Mouse (Mus musculus) MEL (cell line): ENCODE measurements at regions not wholly inside any gene's neighbourhood (a gene's known extent, or its start where the extent isn't known, plus 50 kb on each side); places are given as distances from the start of the nearest gene placed in this dataset.
A peak's percentile ranks its signal among the peaks of the same experiment; 100 is the strongest.

ENCODE experiments used
- DNase-seq: peaks from one replicate; pipeline ENCODE4 v3.0.0; 2011; ENCODE audit warnings: low read depth, low spot score
- H3K27ac ChIP-seq: 2 replicates; pipeline ENCODE4 v1.5.1; 2012; ENCODE audit warnings: low read depth, mild to moderate bottlenecking, control low read depth, low read length, moderate library complexity; ENCODE audit not compliant: control insufficient read depth
- H3K27me3 ChIP-seq, 2 experiments: fragments of 150-350 bp in 1 of 2; sonication (generic) in 1 of 2; 2 replicates each; pipeline ENCODE4 v1.6.1; 2012; ENCODE audit warnings: low read length in 2 of 2, mild to moderate bottlenecking in 2 of 2, improper control_type of control experiment in 1 of 2, moderate library complexity in 1 of 2; ENCODE audit not compliant: insufficient read depth in 2 of 2, control insufficient read depth in 1 of 2
- H3K36me3 ChIP-seq, 2 experiments: 2 replicates each; pipeline ENCODE4 v1.6.1; 2012 to 2014; ENCODE audit warnings: low read length in 2 of 2, improper control_type of control experiment in 1 of 2, inconsistent platforms in 1 of 2, mild to moderate bottlenecking in 1 of 2; ENCODE audit not compliant: insufficient read depth in 2 of 2, control insufficient read depth in 1 of 2
- H3K4me1 ChIP-seq, 2 experiments: fragments of 150-350 bp in 1 of 2; sonication (generic) in 1 of 2; 2 replicates each; pipeline ENCODE4 v1.6.1; 2012; ENCODE audit warnings: low read length in 2 of 2, improper control_type of control experiment in 1 of 2, mild to moderate bottlenecking in 1 of 2; ENCODE audit not compliant: insufficient read depth in 2 of 2, control insufficient read depth in 1 of 2
- H3K4me3 ChIP-seq, 2 experiments: fragments of 150-350 bp in 1 of 2; sonication (generic) in 1 of 2; 2 replicates each; pipeline ENCODE4 v1.5.1; 2012; ENCODE audit warnings: low read depth in 2 of 2, low read length in 2 of 2, mild to moderate bottlenecking in 2 of 2, moderate library complexity in 2 of 2, control low read depth in 1 of 2, improper control_type of control experiment in 1 of 2; ENCODE audit not compliant: control insufficient read depth in 1 of 2, insufficient read depth in 1 of 2
- H3K79me2 ChIP-seq: 2 replicates; pipeline ENCODE4 v1.6.1; 2012; ENCODE audit warnings: mild to moderate bottlenecking, low read length, moderate library complexity; ENCODE audit not compliant: control insufficient read depth, poor library complexity, insufficient read depth
- H3K9ac ChIP-seq: 2 replicates; pipeline ENCODE4 v1.6.1; 2012; ENCODE audit warnings: low read depth, mild to moderate bottlenecking, control low read depth, low read length, moderate library complexity; ENCODE audit not compliant: control insufficient read depth, poor library complexity, severe bottlenecking
- H3K9me3 ChIP-seq: fragments of 150-350 bp; sonication (generic); replicated peaks from 2 replicates; pipeline ENCODE4 v1.6.1; 2012; ENCODE audit warnings: mild to moderate bottlenecking, low read length, improper control_type of control experiment, moderate library complexity; ENCODE audit not compliant: insufficient read depth
- CHD1 ChIP-seq: IDR thresholded peaks from 2 replicates; pipeline ENCODE4 v1.6.1; 2012; ENCODE audit warnings: low read depth, mild to moderate bottlenecking, inconsistent platforms, low read length, improper control_type of control experiment
- CHD2 ChIP-seq: IDR thresholded peaks from 2 replicates; pipeline ENCODE4 v1.6.1; 2011; ENCODE audit warnings: low read length, improper control_type of control experiment
- CTCF ChIP-seq, 3 experiments: IDR thresholded peaks in 2 of 3; conservative IDR thresholded peaks in 1 of 3; 2 replicates each; pipeline ENCODE4 v1.5.1; 2011 to 2012; ENCODE audit warnings: low read length in 3 of 3, low read depth in 2 of 3, mild to moderate bottlenecking in 2 of 3, improper control_type of control experiment in 1 of 3, inconsistent platforms in 1 of 3, mixed read lengths in 1 of 3, moderate library complexity in 1 of 3; ENCODE audit not compliant: control insufficient read depth in 1 of 3, insufficient read depth in 1 of 3, poor library complexity in 1 of 3, severe bottlenecking in 1 of 3
- ELF1 ChIP-seq: IDR thresholded peaks from 2 replicates; pipeline ENCODE4 v1.6.1; 2014; ENCODE audit warnings: low read depth, mild to moderate bottlenecking, inconsistent platforms, low read length, improper control_type of control experiment, moderate library complexity
- EP300 ChIP-seq, 2 experiments: IDR thresholded peaks; 2 replicates each; pipeline ENCODE4 v1.6.1; 2011; ENCODE audit warnings: improper control_type of control experiment in 2 of 2, low read length in 2 of 2, low read depth in 1 of 2, mild to moderate bottlenecking in 1 of 2
- GABPA ChIP-seq: IDR thresholded peaks from 2 replicates; pipeline ENCODE4 v1.6.1; 2012; ENCODE audit warnings: low read depth, mild to moderate bottlenecking, inconsistent platforms, low read length, improper control_type of control experiment, moderate library complexity
- GATA1 ChIP-seq: IDR thresholded peaks from 2 replicates; pipeline ENCODE4 v1.6.1; 2011; ENCODE audit warnings: low read depth, low read length, improper control_type of control experiment
- HCFC1 ChIP-seq: IDR thresholded peaks from 2 replicates; pipeline ENCODE4 v1.6.1; 2012; ENCODE audit warnings: low read depth, mild to moderate bottlenecking, inconsistent platforms, low read length, improper control_type of control experiment, moderate library complexity
- JUND ChIP-seq: IDR thresholded peaks from 2 replicates; pipeline ENCODE4 v1.6.1; 2011; ENCODE audit warnings: low read depth, mild to moderate bottlenecking, improper control_type of control experiment, low read length
- KAT2A ChIP-seq: conservative IDR thresholded peaks from 2 replicates; pipeline ENCODE4 v1.6.1; 2012; ENCODE audit warnings: low read depth, low read length, improper control_type of control experiment, inconsistent platforms
- MAFK ChIP-seq: IDR thresholded peaks from 2 replicates; pipeline ENCODE4 v1.6.1; 2011; ENCODE audit warnings: low read depth, mild to moderate bottlenecking, low read length, improper control_type of control experiment, borderline replicate concordance
- MAX ChIP-seq: IDR thresholded peaks from 2 replicates; pipeline ENCODE4 v1.6.1; 2011; ENCODE audit warnings: low read length, improper control_type of control experiment
- MEF2A ChIP-seq: IDR thresholded peaks from 2 replicates; pipeline ENCODE4 v1.6.1; 2014; ENCODE audit warnings: low read depth, mild to moderate bottlenecking, inconsistent platforms, low read length, improper control_type of control experiment; ENCODE audit not compliant: poor library complexity, insufficient replicate concordance, severe bottlenecking; ENCODE audit errors: extremely low read depth
- MXI1 ChIP-seq: IDR thresholded peaks from 2 replicates; pipeline ENCODE4 v1.6.1; 2011; ENCODE audit warnings: mild to moderate bottlenecking, low read depth, low read length, improper control_type of control experiment
- MYB ChIP-seq: IDR thresholded peaks from 2 replicates; pipeline ENCODE4 v1.6.1; 2011; ENCODE audit warnings: mild to moderate bottlenecking, low read depth, low read length, improper control_type of control experiment
- MYC ChIP-seq: IDR thresholded peaks from 2 replicates; pipeline ENCODE4 v1.6.1; 2011; ENCODE audit warnings: low read depth, mild to moderate bottlenecking, low read length, improper control_type of control experiment, moderate library complexity
- NELFE ChIP-seq: IDR thresholded peaks from 2 replicates; pipeline ENCODE4 v1.6.1; 2011; ENCODE audit warnings: low read depth, low read length, improper control_type of control experiment
- POLR2AphosphoS2 ChIP-seq: IDR thresholded peaks from 2 replicates; pipeline ENCODE4 v1.6.1; 2011; ENCODE audit warnings: low read length, improper control_type of control experiment
- RAD21 ChIP-seq: IDR thresholded peaks from 2 replicates; pipeline ENCODE4 v1.6.1; 2011; ENCODE audit warnings: mild to moderate bottlenecking, low read depth, low read length, improper control_type of control experiment
- RCOR1 ChIP-seq: IDR thresholded peaks from 2 replicates; pipeline ENCODE4 v1.6.1; 2012; ENCODE audit warnings: low read depth, mild to moderate bottlenecking, inconsistent platforms, low read length, improper control_type of control experiment
- SIN3A ChIP-seq: IDR thresholded peaks from 2 replicates; pipeline ENCODE4 v1.6.1; 2012; ENCODE audit warnings: low read length, improper control_type of control experiment, inconsistent platforms
- SMC3 ChIP-seq: IDR thresholded peaks from 2 replicates; pipeline ENCODE4 v1.6.1; 2011; ENCODE audit warnings: low read depth, low read length, improper control_type of control experiment
- TCF12 ChIP-seq: IDR thresholded peaks from 2 replicates; pipeline ENCODE4 v1.6.1; 2014; ENCODE audit warnings: low read depth, mild to moderate bottlenecking, inconsistent platforms, low read length, improper control_type of control experiment, moderate library complexity
- UBTF ChIP-seq: IDR thresholded peaks from 2 replicates; pipeline ENCODE4 v1.6.1; 2012; ENCODE audit warnings: low read depth, mild to moderate bottlenecking, inconsistent platforms, low read length, improper control_type of control experiment, moderate library complexity, borderline replicate concordance; ENCODE audit not compliant: insufficient read depth
- USF1 ChIP-seq: IDR thresholded peaks from 2 replicates; pipeline ENCODE4 v1.6.1; 2014; ENCODE audit warnings: low read depth, mild to moderate bottlenecking, inconsistent platforms, low read length, improper control_type of control experiment, moderate library complexity
- USF2 ChIP-seq, 2 experiments: IDR thresholded peaks; 2 replicates each; pipeline ENCODE4 v1.6.1; 2011 to 2012; ENCODE audit warnings: improper control_type of control experiment in 2 of 2, low read length in 2 of 2, borderline replicate concordance in 1 of 2, inconsistent platforms in 1 of 2, low read depth in 1 of 2, mild to moderate bottlenecking in 1 of 2; ENCODE audit not compliant: insufficient read depth in 1 of 2
- ZNF384 ChIP-seq: IDR thresholded peaks from 2 replicates; pipeline ENCODE4 v1.6.1; 2012; ENCODE audit warnings: low read depth, mild to moderate bottlenecking, inconsistent platforms, low read length, improper control_type of control experiment

GRCm38 (mm10) chr16:20810322-20810721 is 76.0 kb upstream of the Thpo start (continued):
- TF ChIP-seq HCFC1, result no peak

GRCm38 (mm10) chr16:20808263-20808662 is 74.0 kb upstream of the Thpo start:
- Histone ChIP-seq H3K36me3 (peaks cover 0 to 42% of the 10 kb centered on the region in 2 experiments; a peak in 2 of 4 replicates), H3K9me3 (no peaks in the 10 kb centered on the region), H3K4me3 (no peak overlapping the region), H3K4me1 (peaks cover 14 to 56% of the 10 kb centered on the region in 2 experiments), H3K79me2 (no peaks in the 10 kb centered on the region), H3K27ac (no peak overlapping the region), H3K9ac (no peak overlapping the region), H3K27me3 (no peaks in the 10 kb centered on the region)
- peak; percentile 39 for DNase-seq
- no peak for TF ChIP-seq UBTF
- no peak for TF ChIP-seq CHD1
- no peak for TF ChIP-seq CHD2
- TF ChIP-seq SMC3, result 0 out of 2 replicates have a peak, but pooled peaks have one; percentile 13
- TF ChIP-seq TCF12, result no peak
- TF ChIP-seq RAD21, result no peak; the same call in 1 of the 2 replicates
- TF ChIP-seq USF2 (IDR thresholded peaks at IDR 0.05; ENCODE audit: borderline replicate concordance in 1 of 2, insufficient read depth in 1 of 2, low read depth in 1 of 2, low read length in 2 of 2), result no peak
- TF ChIP-seq KAT2A, result no peak
- no peak for TF ChIP-seq USF1
- TF ChIP-seq MXI1, result 0 out of 2 replicates have a peak, but pooled peaks have one; percentile 11
- TF ChIP-seq JUND, result no peak
- TF ChIP-seq ELF1, result no peak
- no peak for TF ChIP-seq MEF2A
- TF ChIP-seq POLR2AphosphoS2, result no peak
- no peak for TF ChIP-seq MAFK
- TF ChIP-seq EP300 (IDR thresholded peaks at IDR 0.05; ENCODE audit: low read depth in 1 of 2, low read length in 2 of 2), result no peak
- no peak for TF ChIP-seq GABPA
- TF ChIP-seq GATA1, result no peak; the same call in 1 of the 2 replicates
- no peak for TF ChIP-seq MYB
- peak in 2 of 3 experiments; percentile 16 to 38; a peak in 3 of 6 replicates for TF ChIP-seq CTCF (IDR thresholded peaks at IDR 0.05 in 2 of 3, conservative IDR thresholded peaks at IDR 0.05 in 1 of 3; ENCODE audit: control insufficient read depth in 1 of 3, insufficient read depth in 1 of 3, low read depth in 2 of 3, low read length in 3 of 3, poor library complexity in 1 of 3, severe bottlenecking in 1 of 3)
- peak; percentile 69 for TF ChIP-seq ZNF384
- TF ChIP-seq MAX, result no peak
- TF ChIP-seq SIN3A, result no peak
- TF ChIP-seq NELFE, result no peak
- no peak for TF ChIP-seq RCOR1
- TF ChIP-seq MYC, result peak; percentile 76; the same call in 1 of the 2 replicates
- TF ChIP-seq, all 39 proteins: peak for 5
